Mouse (Mus musculus) liver, embryonic 15.5 days (tissue): ENCODE results near the gene Git2. TPM values are rescaled to one million over a fixed set of nuclear protein-coding genes. Genes with fewer than 3 reads are reported as not detected.

Experiments
- ATAC-seq: fragments of 200-750 bp; cut with Nextera tagmentation; 2 replicates; pipeline ENCODE4 v1.8.0; 2017; ENCODE audit warnings: moderate number of reproducible peaks, mild to moderate bottlenecking, moderate library complexity; ENCODE audit not compliant: insufficient read depth
- H3K27ac ChIP-seq: fragments of 300-500 bp; sonication (generic); replicated peaks from 2 replicates; pipeline ENCODE4 v1.5.1; 2015; ENCODE audit warnings: mild to moderate bottlenecking, inconsistent platforms
- H3K27me3 ChIP-seq: fragments of 300-500 bp; sonication (generic); 2 replicates; pipeline ENCODE4 v1.6.1; 2015; ENCODE audit warnings: mild to moderate bottlenecking, inconsistent platforms
- H3K36me3 ChIP-seq: fragments of 300-500 bp; sonication (generic); replicated peaks from 2 replicates; pipeline ENCODE4 v1.6.1; 2015; ENCODE audit warnings: moderate library complexity, mild to moderate bottlenecking, inconsistent platforms
- H3K4me1 ChIP-seq: fragments of 300-500 bp; sonication (generic); replicated peaks from 2 replicates; pipeline ENCODE4 v1.6.1; 2015; ENCODE audit warnings: inconsistent platforms
- H3K4me2 ChIP-seq: fragments of 300-500 bp; sonication (generic); 2 replicates; pipeline ENCODE4 v1.6.1; 2015; ENCODE audit warnings: moderate library complexity, mild to moderate bottlenecking, inconsistent platforms
- H3K4me3 ChIP-seq: fragments of 300-500 bp; sonication (generic); replicated peaks from 2 replicates; pipeline ENCODE4 v1.5.1; 2015; ENCODE audit warnings: mild to moderate bottlenecking, inconsistent platforms
- H3K9ac ChIP-seq: fragments of 300-500 bp; sonication (generic); 2 replicates; pipeline ENCODE4 v1.6.1; 2015; ENCODE audit warnings: moderate library complexity, mild to moderate bottlenecking, inconsistent platforms
- H3K9me3 ChIP-seq: fragments of 300-500 bp; sonication (generic); replicated peaks from 2 replicates; pipeline ENCODE4 v1.6.1; 2016; ENCODE audit warnings: inconsistent platforms
- WGBS: fragments of 180-500 bp; shearing (Covaris S2); methylation state at CpG from one replicate; pipeline ENCODE4 v1.1.7; 2015; ENCODE audit warnings: mixed read lengths; ENCODE audit not compliant: insufficient replicate concordance; 5-methylcytosine and 5-hydroxymethylcytosine counted together
- microRNA-seq: library from miRNA; unstranded; fragments of <30 nt; microRNA quantifications from one replicate; pipeline ENCODE4, GENCODE M21; 2016
- polyA plus RNA-seq: library from polyadenylated mRNA; unstranded; fragments of >200 nt; fragmentation: Nextera tagmentation; extraction: Ambion mirVana; gene quantifications from 2 replicates; pipeline ENCODE4 v1.2.1, GENCODE M21; 2015

Gene Git2
- polyA plus RNA-seq, 1 experiment from 2014 or later, result 16.5 TPM

DNA sequence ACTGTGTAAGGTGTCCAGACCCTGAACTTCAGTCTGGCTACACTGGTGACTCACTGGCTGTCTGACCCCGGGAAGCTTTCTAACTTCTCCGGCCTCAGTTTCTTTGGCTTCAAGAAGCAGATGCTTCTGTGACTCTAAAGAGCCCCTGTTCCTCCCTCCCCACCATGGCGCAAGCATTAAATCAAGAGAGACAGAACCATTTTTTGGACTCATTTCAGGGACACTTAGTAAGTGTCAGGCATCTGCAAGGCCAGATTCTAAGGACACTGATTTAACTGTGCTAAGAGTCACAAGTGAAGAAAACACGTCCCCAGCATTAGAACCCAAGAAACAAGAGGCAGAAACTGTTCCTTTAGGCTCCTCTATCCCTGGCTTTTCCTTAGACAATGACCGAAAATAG lies 89.3 kb downstream of the Git2 start:
- Histone ChIP-seq H3K27ac (no peak overlapping the region), H3K4me3 (no peak overlapping the region), H3K9me3 (no peaks in the 10 kb centered on the region), H3K4me1 (peaks cover 40% of the 10 kb centered on the region), H3K27me3 (no peaks in the 10 kb centered on the region; the same call in 1 of the 2 replicates), H3K9ac (no peak overlapping the region), H3K36me3 (no peaks in the 10 kb centered on the region), H3K4me2 (no peak overlapping the region)
- ATAC-seq, result no peak
- WGBS, result 83% methylated on average over 5 of the region's 5 CpGs

DNA sequence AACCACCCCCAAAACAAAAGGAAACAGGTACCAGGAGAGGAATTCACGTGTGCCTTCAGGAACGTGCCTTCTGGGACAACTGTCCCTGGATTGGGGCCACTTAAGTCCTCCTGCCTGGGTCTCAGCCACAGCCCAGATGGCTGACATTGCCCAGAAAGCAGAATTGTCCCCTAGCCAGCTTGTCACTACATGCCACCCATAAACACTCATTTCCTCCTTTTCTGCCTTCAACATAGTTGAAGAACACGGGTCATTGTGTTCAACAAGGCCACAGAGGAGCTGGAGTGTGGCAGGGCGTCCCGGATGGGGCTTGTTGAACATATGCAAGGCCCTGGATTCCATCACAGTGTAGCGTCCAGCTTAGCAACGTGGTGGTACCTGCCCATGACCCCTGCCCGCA lies 93.6 kb downstream of the Git2 start:
- ATAC-seq, result no peak
- Histone ChIP-seq H3K4me3 (no peak overlapping the region), H3K9me3 (no peaks in the 10 kb centered on the region), H3K9ac (no peak overlapping the region), H3K4me2 (no peak overlapping the region), H3K4me1 (peaks cover under 1% of the 10 kb centered on the region; the same call in 1 of the 2 replicates), H3K36me3 (no peaks in the 10 kb centered on the region; the same call in 1 of the 2 replicates), H3K27me3 (no peaks in the 10 kb centered on the region), H3K27ac (no peak overlapping the region)
- 55% methylated on average over 8 of the region's 8 CpGs for WGBS

DNA sequence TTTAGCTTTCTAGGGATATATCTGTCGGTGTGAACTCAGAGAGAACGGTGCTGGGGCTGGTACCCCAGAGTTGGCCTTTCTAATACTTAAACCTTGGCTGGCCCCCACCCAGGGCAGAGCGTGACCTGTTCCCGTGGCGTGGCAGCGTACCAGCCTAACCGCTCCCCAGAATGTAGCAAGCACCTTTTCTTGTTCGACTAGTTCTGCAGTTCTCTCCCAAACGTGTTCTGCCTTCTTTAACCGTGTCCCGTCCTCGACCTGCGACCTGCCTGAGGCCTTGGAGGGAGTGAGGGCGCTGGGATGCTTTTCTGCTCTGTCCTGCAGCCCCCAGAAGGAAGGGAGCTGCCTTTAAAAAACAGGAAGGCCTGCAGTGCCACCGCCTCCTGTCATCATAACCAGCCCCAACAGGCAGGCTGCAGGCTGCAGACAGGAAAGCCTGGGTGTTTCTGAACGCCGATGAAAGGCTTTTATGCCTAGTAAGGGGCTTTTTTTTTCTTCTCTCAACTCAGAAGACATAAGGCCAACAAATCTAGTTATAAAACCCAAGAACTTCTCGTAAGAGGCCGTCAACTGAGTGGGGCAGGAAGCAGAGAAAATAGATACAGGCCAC lies 94.5 kb downstream of the Git2 start:
- no peaks in the 10 kb centered on the region; the same call in 1 of the 2 replicates for H3K4me1 ChIP-seq
- H3K4me3 ChIP-seq, result no peak overlapping the region
- no peaks in the 10 kb centered on the region for H3K27me3 ChIP-seq
- 0 out of 2 replicates have a peak overlapping the region, but pooled peaks have one; percentile 34 for H3K27ac ChIP-seq
- H3K36me3 ChIP-seq, result no peaks in the 10 kb centered on the region; the same call in 1 of the 2 replicates
- no peak overlapping the region for H3K9ac ChIP-seq
- 46% methylated on average over 19 of the region's 19 CpGs for whole genome bisulfite sequencing
- no peak overlapping the region for H3K4me2 ChIP-seq
- ATAC-seq, result no peak
- no peaks in the 10 kb centered on the region for H3K9me3 ChIP-seq

DNA sequence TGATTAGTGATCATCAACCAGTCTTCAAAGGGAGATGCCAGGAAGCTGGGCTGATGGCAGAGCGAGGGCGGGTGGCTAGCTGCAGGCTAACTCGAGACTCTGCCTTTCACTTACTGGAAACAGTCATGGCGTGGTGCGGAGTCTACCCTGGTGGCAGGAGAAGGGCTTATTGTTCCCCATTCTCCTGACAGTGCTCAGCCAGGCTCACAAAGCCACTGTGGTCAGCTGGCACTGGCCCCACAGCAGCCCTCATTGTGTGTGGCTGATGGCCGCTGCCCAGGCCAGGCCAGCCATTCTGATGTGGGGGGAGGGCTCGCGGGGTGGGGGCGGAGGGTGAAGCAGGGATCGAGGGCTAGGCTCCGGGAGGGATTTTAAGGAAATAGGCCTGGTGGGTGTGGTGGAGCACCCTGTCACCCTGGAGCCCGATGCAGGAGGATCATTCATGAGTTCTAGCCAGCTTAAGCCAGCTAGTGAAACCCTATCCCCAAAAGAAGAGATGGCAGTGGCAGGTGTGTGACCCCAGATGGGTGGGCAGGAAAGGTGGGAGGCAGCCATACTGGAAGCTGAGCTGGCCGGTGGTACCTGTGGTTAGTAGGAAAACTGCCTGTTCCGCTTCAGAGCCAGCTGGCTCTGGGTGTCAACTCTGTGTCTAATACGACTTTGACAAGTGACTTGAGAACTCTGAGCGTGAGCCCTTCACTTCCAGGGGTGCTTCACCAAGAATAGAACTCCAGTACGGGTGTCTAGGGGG lies 95.3 kb downstream of the Git2 start:
- no peak for ATAC-seq
- no peak overlapping the region for H3K4me2 ChIP-seq

More for the DNA sequence above, 95.3 kb downstream of the Git2 start:
- Histone ChIP-seq H3K27me3 (no peaks in the 10 kb centered on the region), H3K9me3 (no peaks in the 10 kb centered on the region), H3K9ac (no peak overlapping the region), H3K27ac (no peak overlapping the region), H3K36me3 (no peaks in the 10 kb centered on the region; the same call in 1 of the 2 replicates), H3K4me3 (no peak overlapping the region), H3K4me1 (no peaks in the 10 kb centered on the region; the same call in 1 of the 2 replicates)
- WGBS, result 59% methylated on average over 17 of the region's 17 CpGs

Small RNA genes lying within 50 kb of the gene (microRNA-seq; reads per million reads assigned to microRNA genes)
- gene Mir7028, result not detected

Other genes starting within 250 kb of the Git2 start
- gene Fam222a, start 207.5 kb downstream of the Git2 start, polyA plus RNA-seq, result 0.50 and 0.73 TPM in 2 replicates
- 0.24 and 0.33 TPM in 2 replicates for gene Trpv4, start 117.1 kb downstream of the Git2 start, polyA plus RNA-seq
- 36.2 and 36.8 TPM in 2 replicates for gene Gltp, start 84.5 kb downstream of the Git2 start, polyA plus RNA-seq
- 2.9 and 3.2 TPM in 2 replicates for gene Tchp, start 67.8 kb downstream of the Git2 start, polyA plus RNA-seq
- gene Ankrd13a, start 840 bp downstream of the Git2 start, polyA plus RNA-seq, result 41.0 and 42.8 TPM in 2 replicates
- gene 1500011B03Rik, start 48.0 kb upstream of the Git2 start, polyA plus RNA-seq, result 21.3 and 21.4 TPM in 2 replicates
- not detected in 2 replicates for gene 4930519G04Rik, start 78.1 kb upstream of the Git2 start, polyA plus RNA-seq
- gene Gm9936, start 83.2 kb upstream of the Git2 start, polyA plus RNA-seq, result not detected in 2 replicates
- 3.5 and 3.8 TPM in 2 replicates for gene Oasl2, start 121.4 kb upstream of the Git2 start, polyA plus RNA-seq
- gene Oasl1, start 147.7 kb upstream of the Git2 start, polyA plus RNA-seq, result 0.51 and 0.88 TPM in 2 replicates
- 10.2 and 12.3 TPM in 2 replicates for gene 2210016L21Rik, start 166.6 kb upstream of the Git2 start, polyA plus RNA-seq
- gene Hnf1a, start 195.6 kb upstream of the Git2 start, polyA plus RNA-seq, result 3.8 and 4.3 TPM in 2 replicates
- 7.9 and 12.1 TPM in 2 replicates for gene Sppl3, start 235.6 kb upstream of the Git2 start, polyA plus RNA-seq